Mouse (Mus musculus) midbrain, postnatal 0 days (tissue): ENCODE data around the gene Lamc1. TPM values are rescaled to one million over a fixed set of nuclear protein-coding genes. Genes with fewer than 3 reads are reported as not detected.

Experiments
- ATAC-seq: fragments of 200-750 bp; cut with Nextera tagmentation; 2 replicates; pipeline ENCODE4 v1.8.0; 2017; ENCODE audit warnings: moderate number of reproducible peaks, mild to moderate bottlenecking, moderate TSS enrichment, moderate library complexity; ENCODE audit not compliant: low FRiP score
- DNase-seq: peaks from one replicate; pipeline ENCODE4 v3.0.0-alpha.2; 2015; ENCODE audit warnings: low spot score
- H3K27ac ChIP-seq: fragments of 300-500 bp; sonication (generic); 2 replicates; pipeline ENCODE4 v1.5.1; 2014; ENCODE audit warnings: low read depth, mild to moderate bottlenecking, low read length, mixed read lengths
- H3K27me3 ChIP-seq: fragments of 300-500 bp; sonication (generic); 2 replicates; pipeline ENCODE4 v1.6.1; 2014; ENCODE audit warnings: low read length, control low read depth, mixed read lengths; ENCODE audit not compliant: insufficient read depth
- H3K36me3 ChIP-seq: fragments of 300-500 bp; sonication (generic); 2 replicates; pipeline ENCODE4 v1.6.1; 2014; ENCODE audit warnings: low read length, control low read depth, mixed read lengths; ENCODE audit not compliant: insufficient read depth
- H3K4me1 ChIP-seq: fragments of 300-500 bp; sonication (generic); 2 replicates; pipeline ENCODE4 v1.6.1; 2014; ENCODE audit warnings: mild to moderate bottlenecking, control low read depth, antibody characterized with exemption, low read length, mixed read lengths; ENCODE audit not compliant: insufficient read depth
- H3K4me2 ChIP-seq: fragments of 300-500 bp; sonication (generic); 2 replicates; pipeline ENCODE4 v1.6.1; 2014; ENCODE audit warnings: low read depth, mild to moderate bottlenecking, low read length, mixed read lengths; ENCODE audit not compliant: poor library complexity, severe bottlenecking
- H3K4me3 ChIP-seq: fragments of 300-500 bp; sonication (generic); 2 replicates; pipeline ENCODE4 v1.5.1; 2014; ENCODE audit warnings: low read depth, mild to moderate bottlenecking, low read length, moderate library complexity
- H3K9ac ChIP-seq: fragments of 300-500 bp; sonication (generic); replicated peaks from 2 replicates; pipeline ENCODE4 v1.6.1; 2014; ENCODE audit warnings: mild to moderate bottlenecking, low read length, moderate library complexity, mixed read lengths; ENCODE audit not compliant: poor library complexity, severe bottlenecking
- H3K9me3 ChIP-seq: fragments of 300-500 bp; sonication (generic); 2 replicates; pipeline ENCODE4 v1.6.1; 2016; ENCODE audit warnings: low read length, control low read depth
- CTCF ChIP-seq: IDR thresholded peaks from 2 replicates; pipeline ENCODE4 v1.5.1; 2016; ENCODE audit warnings: antibody characterized with exemption, mild to moderate bottlenecking
- WGBS: fragments of 180-500 bp; shearing (Covaris S2); extraction: QIAGEN DNeasy Blood & Tissue Kit; methylation state at CpG from one replicate; pipeline ENCODE4 v1.1.7; 2014; 5-methylcytosine and 5-hydroxymethylcytosine counted together
- polyA plus RNA-seq: library from polyadenylated mRNA; unstranded; fragments of >200 nt; fragmentation: Nextera tagmentation; extraction: Ambion mirVana; gene quantifications from 2 replicates; pipeline ENCODE4 v1.2.1, GENCODE M21; 2015
- total RNA-seq: library from RNA; depleted of rRNA; stranded (reverse); fragments of >200 nt; gene quantifications from 2 replicates; pipeline ENCODE4 v1.2.3, GENCODE M21; 2014

The Lamc1 gene
- total and polyA plus RNA-seq, 2 experiments from 2014 or later, result 11.5 to 40.6 TPM

GRCm38 (mm10) chr1:153371846-153372245 lies 39.3 kb upstream of the Lamc1 start:
- 95% methylated on average over 3 of the region's 3 CpGs for WGBS
- Histone ChIP-seq H3K4me1 (no peaks in the 10 kb centered on the region), H3K4me3 (no peak overlapping the region), H3K36me3 (no peaks in the 10 kb centered on the region), H3K9me3 (no peaks in the 10 kb centered on the region), H3K9ac (no peak overlapping the region), H3K27ac (no peak overlapping the region), H3K4me2 (no peak overlapping the region), H3K27me3 (no peaks in the 10 kb centered on the region)
- DNase-seq (no peak), ATAC-seq (no peak)
- TF ChIP-seq CTCF, result no peak

- 71% methylated on average over 6 of the region's 6 CpGs for WGBS
- H3K4me3 ChIP-seq, result no peak overlapping the region
Measured at GRCm38 (mm10) chr1:153369011-153369410, 36.4 kb upstream of the Lamc1 start.

GRCm38 (mm10) chr1:153367048-153367447 lies 34.5 kb upstream of the Lamc1 start:
- TF ChIP-seq CTCF, result no peak
- DNase-seq, result no peak
- Histone ChIP-seq H3K9me3 (no peaks in the 10 kb centered on the region), H3K9ac (no peak overlapping the region), H3K4me2 (no peak overlapping the region), H3K4me1 (no peaks in the 10 kb centered on the region), H3K27ac (no peak overlapping the region), H3K36me3 (no peaks in the 10 kb centered on the region), H3K27me3 (no peaks in the 10 kb centered on the region), H3K4me3 (no peak overlapping the region)
- WGBS, result 73% methylated on average over 5 of the region's 5 CpGs
- ATAC-seq, result no peak

More at GRCm38 (mm10) chr1:153369011-153369410, 36.4 kb upstream of the Lamc1 start:
- Histone ChIP-seq H3K4me2 (no peak overlapping the region), H3K4me1 (no peaks in the 10 kb centered on the region), H3K36me3 (no peaks in the 10 kb centered on the region), H3K9me3 (no peaks in the 10 kb centered on the region), H3K27ac (no peak overlapping the region), H3K27me3 (no peaks in the 10 kb centered on the region), H3K9ac (no peak overlapping the region)
- no peak for TF ChIP-seq CTCF
- no peak for ATAC-seq
- DNase-seq, result no peak

GRCm38 (mm10) chr1:153361926-153362325 lies 29.3 kb upstream of the Lamc1 start:
- no peaks in the 10 kb centered on the region for H3K27me3 ChIP-seq
- no peak overlapping the region for H3K4me2 ChIP-seq
- no peaks in the 10 kb centered on the region for H3K36me3 ChIP-seq
- H3K4me3 ChIP-seq, result no peak overlapping the region
- no peaks in the 10 kb centered on the region for H3K9me3 ChIP-seq
- H3K4me1 ChIP-seq, result no peaks in the 10 kb centered on the region
- WGBS, result 92% methylated on average over 4 of the region's 4 CpGs
- TF ChIP-seq CTCF, result no peak
- no peak for ATAC-seq
- DNase-seq, result no peak
- H3K27ac ChIP-seq, result no peak overlapping the region
- no peak overlapping the region for H3K9ac ChIP-seq

GRCm38 (mm10) chr1:153360556-153360955 lies 28.0 kb upstream of the Lamc1 start:
- no peak overlapping the region for H3K4me2 ChIP-seq
- H3K9me3 ChIP-seq, result no peaks in the 10 kb centered on the region
- no peaks in the 10 kb centered on the region for H3K4me1 ChIP-seq
- WGBS, result 53% methylated on average over 3 of the region's 3 CpGs
- TF ChIP-seq CTCF, result no peak
- no peak overlapping the region for H3K4me3 ChIP-seq
- no peaks in the 10 kb centered on the region for H3K36me3 ChIP-seq
- no peak overlapping the region for H3K9ac ChIP-seq
- H3K27ac ChIP-seq, result no peak overlapping the region
- ATAC-seq, result no peak
- peak; percentile 10 for DNase-seq
- no peaks in the 10 kb centered on the region for H3K27me3 ChIP-seq

GRCm38 (mm10) chr1:153357218-153357617 lies 24.6 kb upstream of the Lamc1 start:
- Histone ChIP-seq H3K4me2 (no peak overlapping the region), H3K27me3 (no peaks in the 10 kb centered on the region), H3K4me1 (no peaks in the 10 kb centered on the region), H3K27ac (no peak overlapping the region), H3K4me3 (no peak overlapping the region), H3K36me3 (no peaks in the 10 kb centered on the region), H3K9ac (no peak overlapping the region), H3K9me3 (no peaks in the 10 kb centered on the region)
- TF ChIP-seq CTCF, result no peak
- ATAC-seq (no peak), DNase-seq (no peak)
- 100% methylated on average over 1 of the region's 1 CpGs for WGBS
